Mouse (Mus musculus): ENCODE data around the gene Slc25a29.

DNA sequence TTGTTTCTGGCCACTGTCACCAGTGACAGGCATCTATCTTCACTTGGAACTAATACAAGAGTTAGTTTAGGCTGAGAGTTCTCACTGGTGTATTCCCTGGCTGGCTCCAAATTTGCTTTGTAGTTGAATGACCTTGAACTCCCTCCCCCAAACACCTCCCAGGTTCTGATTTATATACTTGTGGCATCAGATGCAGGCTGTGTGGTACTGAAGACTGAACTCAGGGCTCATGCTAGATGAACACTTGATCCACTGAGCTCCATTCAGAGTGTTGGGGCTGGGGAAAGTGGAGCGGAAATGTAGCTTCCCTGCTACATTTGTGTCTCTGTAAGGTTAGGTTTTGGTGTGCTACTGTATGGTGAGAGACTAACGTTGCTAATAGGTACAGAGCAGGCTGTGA lies 31.3 kb downstream of the Slc25a29 start:
- TF ChIP-seq CTCF (IDR thresholded peaks at IDR 0.05; ENCODE audit: control insufficient read depth, insufficient read depth, insufficient read length) (no peak), MYOG (IDR thresholded peaks at IDR 0.05; ENCODE audit: control insufficient read depth, extremely low read depth, insufficient read length) (no peak), USF1 (IDR thresholded peaks at IDR 0.05; ENCODE audit: low read depth) (no peak), MAX (IDR thresholded peaks at IDR 0.05) (no peak), FOSL1 (IDR thresholded peaks at IDR 0.05; ENCODE audit: insufficient read depth, low read length, poor library complexity, severe bottlenecking) (no peak)
